Mouse (Mus musculus): ENCODE measurements around the gene Dnah10.
A peak's percentile ranks its signal among the peaks of the same experiment; 100 is the strongest.

Gene Dnah10

GRCm38 (mm10) chr5:124868981-124869380 lies 144.1 kb downstream of the Dnah10 start:
- DNase-seq (ENCODE audit: low read depth, low spot score), result peak; percentile 57

DNA sequence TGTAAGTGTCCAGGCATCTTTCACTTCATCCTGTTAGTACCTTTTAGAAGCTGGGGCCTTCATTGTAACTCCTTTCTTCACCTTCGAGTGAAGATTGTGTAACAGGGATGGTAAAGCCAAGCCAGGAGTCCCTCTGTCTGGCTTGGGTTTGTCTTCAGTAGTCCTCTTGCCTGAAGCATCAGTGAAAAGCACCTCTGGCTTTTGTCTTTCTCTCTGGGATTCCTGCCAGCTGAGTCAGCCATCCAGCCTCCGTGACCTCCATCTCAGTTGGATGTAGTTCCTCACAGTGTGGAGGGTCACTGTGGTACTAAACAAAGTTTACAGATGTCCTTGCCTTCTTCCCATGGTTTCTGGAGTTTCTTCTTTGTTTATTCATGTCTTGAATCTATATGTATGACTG lies 147.1 kb downstream of the Dnah10 start:
- no peak for DNase-seq (ENCODE audit: low read depth, low spot score)

DNA sequence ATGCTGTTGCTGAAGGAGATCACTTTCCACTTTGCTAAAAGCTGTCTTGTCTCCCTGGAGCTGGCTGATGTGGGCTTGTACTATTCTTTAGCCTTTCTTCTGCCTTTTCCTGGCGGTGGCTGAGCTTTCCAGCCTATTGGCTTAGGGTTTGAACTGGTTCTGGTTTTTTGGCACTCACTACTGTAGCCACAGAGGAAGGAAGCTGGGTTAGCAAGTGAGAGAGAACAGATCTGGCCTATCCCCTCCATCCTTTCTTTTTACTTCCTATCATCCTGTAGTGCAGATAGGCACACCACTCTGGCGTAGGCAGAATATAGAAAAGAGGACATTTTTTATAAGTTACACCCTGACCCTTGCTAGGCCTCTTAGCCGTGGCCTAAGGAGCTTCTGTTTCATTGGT lies 148.2 kb downstream of the Dnah10 start:
- no peak for DNase-seq (ENCODE audit: low read depth, low spot score)

GRCm38 (mm10) chr5:124873890-124874601 lies 149.2 kb downstream of the Dnah10 start:
- DNase-seq (ENCODE audit: low read depth, low spot score), result no peak

GRCm38 (mm10) chr5:124879251-124879650 lies 154.4 kb downstream of the Dnah10 start:
- no peak for DNase-seq (ENCODE audit: low read depth, low spot score)

- DNase-seq (ENCODE audit: low read depth, low spot score), result no peak
Observed at GRCm38 (mm10) chr5:124879801-124880200, 154.9 kb downstream of the Dnah10 start.

GRCm38 (mm10) chr5:124883877-124884276 lies 159.0 kb downstream of the Dnah10 start:
- DNase-seq (ENCODE audit: low read depth, low spot score), result peak; percentile 89

All from telencephalon, adult 2 months (tissue).